Mouse (Mus musculus): ENCODE results near the gene Rtbdn.
A peak's percentile ranks its signal among the peaks of the same experiment; 100 is the strongest.
"Not testable (repeated sequence)": the region's sequence is repeated elsewhere in the genome, so short reads cannot be mapped to it uniquely, and the experiment has no call there.

Gene Rtbdn

GRCm38 (mm10) chr8:84946528-84947240 lies at the start of gene Rtbdn:
TSS of gene Rtbdn (plus strand) at chr8:84946991.
- DNase-seq (ENCODE audit: inconsistent ontology term), result no peak

- DNase-seq (ENCODE audit: inconsistent ontology term), result no peak
These were observed 45.7 kb upstream of the Rtbdn start for GRCm38 (mm10) chr8:84901071-84901470.

GRCm38 (mm10) chr8:84901752-84902151 lies 45.0 kb upstream of the Rtbdn start, which contains the start of gene Klf1:
TSS of gene Klf1 (plus strand) at chr8:84901928.
- no peak for DNase-seq (ENCODE audit: inconsistent ontology term)

- DNase-seq (ENCODE audit: inconsistent ontology term), result no peak
These were observed 44.3 kb upstream of the Rtbdn start for GRCm38 (mm10) chr8:84902367-84902919.

GRCm38 (mm10) chr8:84902920-84903661 lies 43.7 kb upstream of the Rtbdn start:
- DNase-seq (ENCODE audit: inconsistent ontology term), result peak; percentile 90

- DNase-seq (ENCODE audit: inconsistent ontology term), result no peak
These were observed 42.4 kb upstream of the Rtbdn start for GRCm38 (mm10) chr8:84904351-84904750.

- no peak for DNase-seq (ENCODE audit: inconsistent ontology term)
These were observed 39.8 kb upstream of the Rtbdn start for GRCm38 (mm10) chr8:84907037-84907436.

GRCm38 (mm10) chr8:84907493-84907892 lies 39.3 kb upstream of the Rtbdn start:
- no peak for DNase-seq (ENCODE audit: inconsistent ontology term)

- not testable (repeated sequence) for DNase-seq (ENCODE audit: inconsistent ontology term)
These were observed 38.8 kb upstream of the Rtbdn start for GRCm38 (mm10) chr8:84907979-84908378.

GRCm38 (mm10) chr8:84908421-84909161 lies 38.2 kb upstream of the Rtbdn start, which contains the start of gene Dnase2a:
TSS of gene Dnase2a (plus strand) at chr8:84908560.
- peak; percentile 97 for DNase-seq (ENCODE audit: inconsistent ontology term)

GRCm38 (mm10) chr8:84909162-84909767 lies 37.5 kb upstream of the Rtbdn start:
- no peak for DNase-seq (ENCODE audit: inconsistent ontology term)

GRCm38 (mm10) chr8:84909949-84910348 lies 36.8 kb upstream of the Rtbdn start:
- no peak for DNase-seq (ENCODE audit: inconsistent ontology term)

GRCm38 (mm10) chr8:84910551-84910950 lies 36.2 kb upstream of the Rtbdn start:
- no peak for DNase-seq (ENCODE audit: inconsistent ontology term)

GRCm38 (mm10) chr8:84911854-84912253 lies 34.9 kb upstream of the Rtbdn start:
- DNase-seq (ENCODE audit: inconsistent ontology term), result no peak

GRCm38 (mm10) chr8:84912391-84912790 lies 34.4 kb upstream of the Rtbdn start:
- no peak for DNase-seq (ENCODE audit: inconsistent ontology term)

GRCm38 (mm10) chr8:84912895-84913501 lies 33.8 kb upstream of the Rtbdn start:
- DNase-seq (ENCODE audit: inconsistent ontology term), result peak; percentile 72

- DNase-seq (ENCODE audit: inconsistent ontology term), result no peak
These were observed 33.3 kb upstream of the Rtbdn start for GRCm38 (mm10) chr8:84913502-84913900.

- peak; percentile 54 for DNase-seq (ENCODE audit: inconsistent ontology term)
These were observed 32.8 kb upstream of the Rtbdn start for GRCm38 (mm10) chr8:84913960-84914359.

GRCm38 (mm10) chr8:84915269-84915668 lies 31.5 kb upstream of the Rtbdn start:
- DNase-seq (ENCODE audit: inconsistent ontology term), result no peak

- DNase-seq (ENCODE audit: inconsistent ontology term), result no peak
These were observed 29.0 kb upstream of the Rtbdn start for GRCm38 (mm10) chr8:84917781-84918180.

- no peak for DNase-seq (ENCODE audit: inconsistent ontology term)
These were observed 28.1 kb upstream of the Rtbdn start for GRCm38 (mm10) chr8:84918646-84919045.
